Mouse (Mus musculus): ENCODE measurements around the gene P2ry12.

P2ry12 gene

DNA sequence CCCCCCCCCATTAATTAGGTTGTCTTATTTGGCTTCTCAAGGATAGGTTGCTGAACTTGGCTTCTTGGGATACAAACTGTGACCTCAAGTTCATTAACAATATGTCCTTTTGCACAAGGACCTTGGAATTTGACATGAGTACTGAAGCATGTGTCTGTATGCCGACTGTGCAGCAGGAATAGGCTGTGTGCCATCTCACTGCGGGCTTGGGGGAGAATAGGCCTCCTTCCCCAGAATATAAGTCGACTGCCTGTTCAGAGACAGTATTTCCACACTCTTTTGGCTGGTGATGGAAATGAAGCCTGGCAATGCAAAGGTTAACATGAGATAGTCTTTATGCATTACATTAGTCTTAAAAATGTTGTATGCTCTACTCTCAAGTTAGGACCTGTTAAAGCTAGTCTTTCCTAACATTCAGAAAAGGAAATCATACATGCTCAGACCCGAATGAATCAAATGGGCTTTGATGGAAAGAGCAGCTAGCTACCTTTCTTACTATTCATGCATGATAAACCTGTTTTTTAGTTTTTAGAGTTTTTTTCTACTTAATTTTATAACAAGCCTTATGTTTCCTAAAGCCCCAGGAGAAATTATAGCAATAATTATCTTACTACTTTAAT lies 65.2 kb downstream of the P2ry12 start:
- ChIA-PET CTCF (no interaction called here), POLR2A (no interaction called here)

DNA sequence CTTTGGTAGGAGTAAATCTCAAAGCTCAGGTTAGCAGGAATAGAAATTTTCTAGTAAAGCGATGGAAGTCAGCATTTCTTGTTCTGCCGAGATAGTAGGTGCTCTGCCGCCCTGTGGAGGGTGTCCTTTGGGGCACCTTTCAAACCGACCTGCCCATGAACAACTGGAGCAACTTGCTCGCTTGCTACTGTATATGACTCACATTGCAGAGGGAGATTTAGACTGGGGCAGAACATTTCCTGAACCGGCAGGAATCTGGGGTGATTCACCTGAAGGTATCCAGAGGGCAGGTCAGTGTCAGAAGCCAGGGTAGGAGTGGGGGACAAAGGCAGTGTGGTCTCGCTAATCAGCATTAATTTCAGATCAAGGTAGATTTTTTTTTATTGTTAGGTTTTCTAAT lies 67.7 kb downstream of the P2ry12 start, which contains the start of gene Gpr87:
TSS of gene Gpr87 (minus strand) at position 167 of the 400 bp plus-strand sequence.
- ChIA-PET POLR2A (no interaction called here), CTCF (no interaction called here)

DNA sequence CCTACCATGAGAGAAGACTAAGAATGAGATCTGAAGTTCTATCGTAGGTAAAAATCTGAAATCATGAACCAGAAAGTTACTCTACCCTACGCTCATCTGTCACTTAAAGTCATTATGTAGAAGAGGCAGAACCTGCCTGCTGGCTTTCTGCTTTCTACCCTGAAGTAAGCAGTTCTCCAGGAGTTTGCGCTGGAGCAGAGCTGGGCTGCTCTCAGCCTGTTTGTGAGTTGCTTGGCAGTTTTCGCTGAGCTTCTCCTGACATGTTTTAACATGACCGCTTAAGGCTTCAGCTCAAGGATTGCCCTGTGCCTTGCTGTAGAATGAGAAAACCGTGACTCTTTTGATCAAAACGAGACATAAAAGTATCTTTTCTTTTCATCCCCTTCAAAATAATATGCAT lies 68.6 kb downstream of the P2ry12 start:
- CTCF ChIA-PET, result no interaction called here
- POLR2A ChIA-PET, result no interaction called here

GRCm38 (mm10) chr3:59191674-59192073 lies 71.0 kb downstream of the P2ry12 start:
- POLR2A ChIA-PET, result no interaction called here
- CTCF ChIA-PET, result no interaction called here

GRCm38 (mm10) chr3:59187336-59187735 lies 75.3 kb downstream of the P2ry12 start:
- POLR2A ChIA-PET, result interaction anchor here in 1 of 4 experiments (1.2 kb wide), 1 partner anchor 11 kb away, joined by 3 read pairs; no protein-coding TSS in a partner anchor
- CTCF ChIA-PET, result interaction anchor here in 1 of 4 experiments (1.4 kb wide), 1 partner anchor 67 kb away, joined by 3 read pairs; no protein-coding TSS in a partner anchor

DNA sequence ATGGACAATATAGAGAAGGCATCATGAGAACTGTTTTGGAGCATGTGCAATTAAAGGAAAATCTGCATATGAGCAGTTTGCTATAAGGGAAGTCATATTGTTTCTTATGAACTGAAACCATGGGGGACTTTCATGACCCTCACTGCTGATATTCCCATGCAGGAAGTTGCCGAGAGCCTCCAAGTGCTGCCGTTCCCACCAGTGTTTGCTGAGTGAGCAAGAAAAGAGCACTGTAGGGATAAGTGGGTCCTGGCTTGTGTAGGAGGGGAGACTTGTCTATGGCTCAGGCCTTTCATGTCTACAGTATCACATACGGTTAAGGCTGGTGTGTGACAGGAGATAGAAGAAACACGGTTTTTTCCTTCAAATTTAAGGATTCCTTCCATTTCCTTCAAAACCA lies 77.0 kb downstream of the P2ry12 start:
- CTCF ChIA-PET, result no interaction called here
- POLR2A ChIA-PET, result no interaction called here

GRCm38 (mm10) chr3:59182129-59182528 lies 80.5 kb downstream of the P2ry12 start:
- CTCF ChIA-PET, result no interaction called here
- POLR2A ChIA-PET, result no interaction called here

GRCm38 (mm10) chr3:59181134-59181533 lies 81.5 kb downstream of the P2ry12 start:
- CTCF ChIA-PET, result interaction anchor here in 1 of 4 experiments (0.5 to 0.6 kb wide), 2 partner anchors 607 to 931 kb away, joined by 3 read pairs; no protein-coding TSS in a partner anchor
- POLR2A ChIA-PET, result no interaction called here

GRCm38 (mm10) chr3:59176871-59177270 lies 85.8 kb downstream of the P2ry12 start:
- ChIA-PET POLR2A (interaction anchor here in 1 of 4 experiments (1.1 kb wide), 1 partner anchor 10 kb away, joined by 3 read pairs; no protein-coding TSS in a partner anchor), CTCF (no interaction called here)

GRCm38 (mm10) chr3:59175234-59175633 lies 87.4 kb downstream of the P2ry12 start:
- CTCF ChIA-PET, result no interaction called here
- POLR2A ChIA-PET, result no interaction called here

DNA sequence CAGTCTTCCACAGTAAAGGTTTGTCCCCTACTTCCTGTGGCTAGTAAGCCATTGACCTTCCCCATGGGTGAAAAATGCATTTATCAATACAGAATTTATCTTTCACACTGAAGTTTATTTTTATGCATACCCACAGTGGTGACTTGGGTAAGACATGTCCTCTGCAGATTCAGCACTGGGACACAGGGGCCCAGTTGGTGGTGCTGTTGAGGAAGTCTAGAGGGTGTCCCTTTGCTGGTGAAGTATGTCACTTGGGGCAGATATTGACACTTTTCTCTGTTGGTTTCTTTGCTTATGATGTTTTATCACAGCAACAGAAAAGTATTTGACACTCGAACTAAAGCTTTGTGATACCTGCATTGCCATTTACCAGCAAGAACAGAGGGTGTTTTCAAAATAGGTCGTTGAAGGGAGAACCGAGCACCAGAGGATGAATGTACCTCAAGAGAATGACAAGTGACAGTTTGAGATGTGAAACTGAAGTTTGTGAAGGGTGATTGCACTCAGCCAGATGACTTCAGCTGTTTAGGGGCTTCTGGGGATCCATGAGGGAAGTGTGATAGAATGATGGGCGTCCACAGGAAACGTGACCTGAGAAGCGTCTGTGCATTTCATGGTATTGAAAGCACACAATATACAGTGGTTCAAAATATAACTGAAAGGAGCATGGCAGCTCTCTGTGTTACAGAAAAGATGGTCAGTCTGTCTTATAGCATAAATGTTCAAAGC lies 88.1 kb downstream of the P2ry12 start:
- CTCF ChIA-PET, result no interaction called here
- POLR2A ChIA-PET, result no interaction called here

GRCm38 (mm10) chr3:59169921-59170627 lies 92.6 kb downstream of the P2ry12 start:
- CTCF ChIA-PET, result no interaction called here
- POLR2A ChIA-PET, result interaction anchor here in 1 of 4 experiments (0.6 kb wide), 1 partner anchor 78 kb away, joined by 3 read pairs; no protein-coding TSS in a partner anchor

DNA sequence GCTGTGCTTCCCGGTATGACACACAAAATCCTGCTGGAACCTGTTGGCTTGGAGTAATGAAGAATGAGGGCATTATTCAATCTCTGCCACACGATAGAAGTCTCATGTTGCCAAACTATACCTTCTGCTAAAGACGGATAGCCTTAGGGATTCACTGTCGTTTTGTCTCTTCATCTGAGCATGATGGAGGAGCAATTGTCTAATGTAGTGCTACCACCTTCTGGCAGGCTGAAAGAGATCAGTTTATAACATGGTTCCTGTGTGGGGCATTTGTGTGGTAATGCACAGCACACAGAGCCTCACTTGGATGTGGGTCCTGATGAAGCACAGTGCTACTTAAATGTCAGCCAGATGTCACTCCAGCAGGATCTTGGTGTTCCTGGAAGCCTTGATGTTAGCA lies 93.5 kb downstream of the P2ry12 start:
- POLR2A ChIA-PET, result no interaction called here

GRCm38 (mm10) chr3:59168476-59168875 lies 94.2 kb downstream of the P2ry12 start:
- CTCF ChIA-PET, result interaction anchor here in 1 of 4 experiments (0.7 kb wide), 1 partner anchor 48 kb away, joined by 3 read pairs; no protein-coding TSS in a partner anchor
- POLR2A ChIA-PET, result interaction anchor here in 1 of 4 experiments (0.7 kb wide), 1 partner anchor 144 kb away, joined by 3 read pairs; no protein-coding TSS in a partner anchor

More for the DNA sequence above, 93.5 kb downstream of the P2ry12 start:
- CTCF ChIA-PET, result no interaction called here

DNA sequence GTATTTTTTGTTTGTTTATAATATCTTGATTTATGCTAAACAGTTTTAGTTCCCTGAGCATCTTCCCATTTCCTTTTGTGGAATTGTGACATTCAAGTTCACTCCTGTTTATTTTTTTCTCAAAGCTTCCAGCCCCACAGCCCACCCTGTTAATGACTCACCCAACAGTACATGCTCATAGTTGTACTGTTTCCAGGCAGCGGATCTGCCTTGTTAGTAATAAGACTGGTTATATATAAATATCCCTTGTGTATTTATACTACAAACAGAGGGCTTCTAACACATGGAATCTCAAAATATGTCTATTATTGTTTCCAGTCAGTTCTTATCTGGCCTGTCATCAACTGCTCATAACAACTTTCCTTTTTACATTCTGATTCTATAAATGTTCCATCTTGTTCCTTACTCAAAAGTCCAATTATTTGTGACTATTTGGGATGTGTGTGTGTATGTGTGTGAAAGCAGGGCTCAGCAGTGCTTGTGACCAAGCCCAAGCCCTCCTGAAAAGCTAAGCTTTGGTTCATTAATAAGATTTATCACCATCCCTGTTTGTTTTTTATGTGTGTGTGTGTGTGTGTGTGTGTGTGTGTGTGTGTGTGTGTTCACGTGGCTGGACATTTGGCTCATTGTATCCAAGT lies 95.1 kb downstream of the P2ry12 start:
- ChIA-PET CTCF (interaction anchor here in 1 of 4 experiments (0.7 kb wide), 1 partner anchor 47 kb away, joined by 3 read pairs; no protein-coding TSS in a partner anchor), POLR2A (interaction anchor here in 1 of 4 experiments (0.7 kb wide), 1 partner anchor 144 kb away, joined by 3 read pairs; no protein-coding TSS in a partner anchor)

Data from embryonic stem cell, embryonic (primary cell).